Mouse (Mus musculus): ENCODE results near the gene Fam219a. TPM values are rescaled to one million over a fixed set of nuclear protein-coding genes. Genes with fewer than 3 reads are reported as not detected.
A peak's percentile ranks its signal among the peaks of the same experiment; 100 is the strongest.

The Fam219a gene
- polyA plus RNA-seq, 1 experiment, result 16.0 TPM

GRCm38 (mm10) chr4:41502171-41502940 is 67.0 kb downstream of the Fam219a start:
- WGBS, result 6% methylated on average over 20 of the region's 20 CpGs
- H3K4me3 ChIP-seq (ENCODE audit: low read depth, low read length), result peak overlapping the region; percentile 67
- no peak for TF ChIP-seq CTCF (IDR thresholded peaks at IDR 0.05; ENCODE audit: extremely low read depth, insufficient read length, insufficient replicate concordance, low read depth, low read length)
- TF ChIP-seq POLR2A (IDR thresholded peaks at IDR 0.05; ENCODE audit: low read depth, low read length), result no peak
- H3K27ac ChIP-seq (ENCODE audit: insufficient read depth, low read depth, low read length), result peak overlapping the region; percentile 10; the same call in 1 of the 2 replicates
- H3K36me3 ChIP-seq (ENCODE audit: control insufficient read depth, insufficient read depth, low read length), result peaks cover 17% of the 10 kb centered on the region
- no peaks in the 10 kb centered on the region for H3K27me3 ChIP-seq (ENCODE audit: control insufficient read depth, insufficient read depth, low read length)
- peaks cover 18% of the 10 kb centered on the region for H3K4me1 ChIP-seq (ENCODE audit: control insufficient read depth, insufficient read depth, insufficient read length, low read length)

GRCm38 (mm10) chr4:41500787-41501186 is 68.6 kb downstream of the Fam219a start:
- Histone ChIP-seq H3K27ac (ENCODE audit: insufficient read depth, low read depth, low read length) (0 out of 2 replicates have a peak overlapping the region, but pooled peaks have one; percentile 4), H3K27me3 (ENCODE audit: control insufficient read depth, insufficient read depth, low read length) (no peaks in the 10 kb centered on the region), H3K36me3 (ENCODE audit: control insufficient read depth, insufficient read depth, low read length) (peaks cover 19% of the 10 kb centered on the region), H3K4me1 (ENCODE audit: control insufficient read depth, insufficient read depth, insufficient read length, low read length) (peaks cover 17% of the 10 kb centered on the region), H3K4me3 (ENCODE audit: low read depth, low read length) (no peak overlapping the region)
- no peak for TF ChIP-seq CTCF (IDR thresholded peaks at IDR 0.05; ENCODE audit: extremely low read depth, insufficient read length, insufficient replicate concordance, low read depth, low read length)
- TF ChIP-seq POLR2A (IDR thresholded peaks at IDR 0.05; ENCODE audit: low read depth, low read length), result no peak
- WGBS, result 30% methylated on average over 4 of the region's 4 CpGs

- Histone ChIP-seq H3K4me1 (ENCODE audit: control insufficient read depth, insufficient read depth, insufficient read length, low read length) (peaks cover 21% of the 10 kb centered on the region), H3K27me3 (ENCODE audit: control insufficient read depth, insufficient read depth, low read length) (no peaks in the 10 kb centered on the region), H3K36me3 (ENCODE audit: control insufficient read depth, insufficient read depth, low read length) (peaks cover 19% of the 10 kb centered on the region), H3K27ac (ENCODE audit: insufficient read depth, low read depth, low read length) (no peak overlapping the region), H3K4me3 (ENCODE audit: low read depth, low read length) (no peak overlapping the region)
- no peak for TF ChIP-seq POLR2A (IDR thresholded peaks at IDR 0.05; ENCODE audit: low read depth, low read length)
- no peak for TF ChIP-seq CTCF (IDR thresholded peaks at IDR 0.05; ENCODE audit: extremely low read depth, insufficient read length, insufficient replicate concordance, low read depth, low read length)
- 82% methylated on average over 8 of the region's 8 CpGs for whole genome bisulfite sequencing
These were observed 69.7 kb downstream of the Fam219a start for GRCm38 (mm10) chr4:41499619-41500018.

- no peak overlapping the region for H3K27ac ChIP-seq (ENCODE audit: insufficient read depth, low read depth, low read length)
- no peaks in the 10 kb centered on the region for H3K27me3 ChIP-seq (ENCODE audit: control insufficient read depth, insufficient read depth, low read length)
- 76% methylated on average over 43 of the region's 43 CpGs for WGBS
- H3K4me1 ChIP-seq (ENCODE audit: control insufficient read depth, insufficient read depth, insufficient read length, low read length), result peaks cover 26% of the 10 kb centered on the region
- H3K4me3 ChIP-seq (ENCODE audit: low read depth, low read length), result no peak overlapping the region
- H3K36me3 ChIP-seq (ENCODE audit: control insufficient read depth, insufficient read depth, low read length), result peaks cover 19% of the 10 kb centered on the region
- TF ChIP-seq CTCF (IDR thresholded peaks at IDR 0.05; ENCODE audit: extremely low read depth, insufficient read length, insufficient replicate concordance, low read depth, low read length) (no peak), POLR2A (IDR thresholded peaks at IDR 0.05; ENCODE audit: low read depth, low read length) (no peak)
These were observed 70.4 kb downstream of the Fam219a start for GRCm38 (mm10) chr4:41498921-41499391.

GRCm38 (mm10) chr4:41497995-41498845 is 71.1 kb downstream of the Fam219a start:
- H3K36me3 ChIP-seq (ENCODE audit: control insufficient read depth, insufficient read depth, low read length), result peaks cover 19% of the 10 kb centered on the region
- no peak overlapping the region for H3K27ac ChIP-seq (ENCODE audit: insufficient read depth, low read depth, low read length)
- no peaks in the 10 kb centered on the region for H3K27me3 ChIP-seq (ENCODE audit: control insufficient read depth, insufficient read depth, low read length)
- 73% methylated on average over 72 of the region's 72 CpGs for WGBS
- TF ChIP-seq CTCF (IDR thresholded peaks at IDR 0.05; ENCODE audit: extremely low read depth, insufficient read length, insufficient replicate concordance, low read depth, low read length) (no peak), POLR2A (IDR thresholded peaks at IDR 0.05; ENCODE audit: low read depth, low read length) (no peak)
- peaks cover 27% of the 10 kb centered on the region for H3K4me1 ChIP-seq (ENCODE audit: control insufficient read depth, insufficient read depth, insufficient read length, low read length)
- no peak overlapping the region for H3K4me3 ChIP-seq (ENCODE audit: low read depth, low read length)

GRCm38 (mm10) chr4:41497579-41497978 is 71.8 kb downstream of the Fam219a start:
- no peak for TF ChIP-seq CTCF (IDR thresholded peaks at IDR 0.05; ENCODE audit: extremely low read depth, insufficient read length, insufficient replicate concordance, low read depth, low read length)
- peaks cover 19% of the 10 kb centered on the region for H3K36me3 ChIP-seq (ENCODE audit: control insufficient read depth, insufficient read depth, low read length)
- WGBS, result 68% methylated on average over 34 of the region's 34 CpGs
- H3K27ac ChIP-seq (ENCODE audit: insufficient read depth, low read depth, low read length), result no peak overlapping the region
- H3K4me3 ChIP-seq (ENCODE audit: low read depth, low read length), result no peak overlapping the region
- H3K4me1 ChIP-seq (ENCODE audit: control insufficient read depth, insufficient read depth, insufficient read length, low read length), result peaks cover 30% of the 10 kb centered on the region
- no peaks in the 10 kb centered on the region for H3K27me3 ChIP-seq (ENCODE audit: control insufficient read depth, insufficient read depth, low read length)

- TF ChIP-seq POLR2A (IDR thresholded peaks at IDR 0.05; ENCODE audit: low read depth, low read length), result no peak
- TF ChIP-seq CTCF (IDR thresholded peaks at IDR 0.05; ENCODE audit: extremely low read depth, insufficient read length, insufficient replicate concordance, low read depth, low read length), result no peak
- Histone ChIP-seq H3K4me1 (ENCODE audit: control insufficient read depth, insufficient read depth, insufficient read length, low read length) (peaks cover 30% of the 10 kb centered on the region), H3K27ac (ENCODE audit: insufficient read depth, low read depth, low read length) (no peak overlapping the region), H3K36me3 (ENCODE audit: control insufficient read depth, insufficient read depth, low read length) (peaks cover 19% of the 10 kb centered on the region), H3K27me3 (ENCODE audit: control insufficient read depth, insufficient read depth, low read length) (no peaks in the 10 kb centered on the region), H3K4me3 (ENCODE audit: low read depth, low read length) (no peak overlapping the region)
- 48% methylated on average over 5 of the region's 5 CpGs for WGBS
These were observed 72.3 kb downstream of the Fam219a start for GRCm38 (mm10) chr4:41497046-41497445.
